Mouse (Mus musculus) layer of hippocampus, adult 9-11 months (tissue): ENCODE measurements around the gene Ddx23.

ENCODE experiments used
- DNase-seq: peaks from one replicate; pipeline ENCODE4 v3.0.0; 2022

Ddx23 gene

DNA sequence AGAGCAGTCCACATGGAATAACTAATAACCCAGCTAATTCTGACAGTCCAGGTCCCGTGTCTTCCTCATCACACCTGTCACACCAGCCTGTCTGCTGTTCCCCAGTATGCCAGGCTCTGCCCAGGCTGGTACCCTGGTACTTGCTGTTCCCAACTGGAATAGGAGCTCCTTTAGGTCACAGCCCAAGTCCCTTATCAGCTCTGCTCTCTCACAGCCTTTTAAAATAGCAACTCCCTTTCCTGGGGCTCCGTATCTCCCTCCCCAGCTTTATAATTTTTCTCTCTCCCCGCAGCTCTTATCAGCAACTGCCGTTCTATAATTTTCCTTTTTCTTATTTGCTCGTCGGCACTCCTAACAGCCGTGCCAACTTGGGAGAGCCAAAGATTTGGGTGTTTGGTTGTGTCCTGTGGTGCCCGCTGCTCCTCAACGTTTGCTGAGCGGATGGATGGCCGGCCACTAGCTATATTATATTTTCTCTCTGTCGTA, 56.6 kb downstream of the Ddx23 start:
- DNase-seq, result no peak

DNA sequence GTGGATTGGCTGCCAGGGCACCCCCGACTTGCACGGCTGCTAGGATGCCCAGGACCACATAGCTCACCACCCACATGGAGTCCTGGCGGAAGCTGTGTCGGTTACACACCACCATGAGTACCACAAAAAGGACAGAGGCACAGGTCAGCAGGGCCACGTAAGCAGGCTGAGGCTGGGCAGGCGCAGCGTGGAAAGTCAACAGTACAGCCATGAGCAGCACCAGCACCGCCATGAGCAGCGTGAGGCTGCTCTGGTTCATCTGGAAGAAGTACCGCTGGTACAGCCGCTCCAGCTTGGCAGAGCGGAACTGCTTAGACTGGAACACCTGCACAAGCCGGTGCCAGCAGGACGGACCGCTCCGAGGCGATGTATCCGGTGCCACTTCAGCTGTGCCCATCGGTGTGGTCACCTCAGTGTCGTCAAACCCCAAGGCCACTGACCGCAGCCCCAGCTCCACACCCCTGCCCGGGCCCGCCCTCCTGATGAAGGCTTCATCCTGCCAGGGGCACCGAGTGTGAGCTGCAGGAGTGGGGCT, 58.6 kb downstream of the Ddx23 start:
- DNase-seq, result no peak

DNA sequence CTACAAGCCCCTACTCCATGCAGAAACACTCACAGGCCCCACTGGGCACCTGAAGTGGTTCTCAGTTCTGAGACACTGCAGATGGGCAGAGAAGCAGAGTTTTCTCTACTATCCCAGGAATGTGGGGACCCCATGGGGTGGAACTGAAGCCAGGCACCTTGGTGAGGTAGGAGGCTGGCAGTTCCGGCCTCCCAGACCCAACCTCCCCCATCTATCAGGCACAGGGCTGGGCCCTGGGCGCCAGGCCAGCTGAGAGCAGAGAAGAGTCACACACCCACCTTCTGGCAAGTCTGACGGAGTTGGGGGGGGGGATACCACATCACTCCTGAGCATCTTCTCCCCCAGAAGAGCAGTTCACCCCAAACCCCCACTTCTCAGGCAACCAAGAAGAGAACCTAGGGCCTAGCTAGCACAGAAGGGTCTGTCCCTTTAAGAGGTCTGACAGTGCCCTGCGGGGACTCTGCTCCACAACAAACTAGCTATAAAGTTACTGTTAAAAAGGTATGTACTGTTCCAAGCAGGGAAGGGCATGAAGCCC, 59.7 kb downstream of the Ddx23 start:
- no peak for DNase-seq

DNA sequence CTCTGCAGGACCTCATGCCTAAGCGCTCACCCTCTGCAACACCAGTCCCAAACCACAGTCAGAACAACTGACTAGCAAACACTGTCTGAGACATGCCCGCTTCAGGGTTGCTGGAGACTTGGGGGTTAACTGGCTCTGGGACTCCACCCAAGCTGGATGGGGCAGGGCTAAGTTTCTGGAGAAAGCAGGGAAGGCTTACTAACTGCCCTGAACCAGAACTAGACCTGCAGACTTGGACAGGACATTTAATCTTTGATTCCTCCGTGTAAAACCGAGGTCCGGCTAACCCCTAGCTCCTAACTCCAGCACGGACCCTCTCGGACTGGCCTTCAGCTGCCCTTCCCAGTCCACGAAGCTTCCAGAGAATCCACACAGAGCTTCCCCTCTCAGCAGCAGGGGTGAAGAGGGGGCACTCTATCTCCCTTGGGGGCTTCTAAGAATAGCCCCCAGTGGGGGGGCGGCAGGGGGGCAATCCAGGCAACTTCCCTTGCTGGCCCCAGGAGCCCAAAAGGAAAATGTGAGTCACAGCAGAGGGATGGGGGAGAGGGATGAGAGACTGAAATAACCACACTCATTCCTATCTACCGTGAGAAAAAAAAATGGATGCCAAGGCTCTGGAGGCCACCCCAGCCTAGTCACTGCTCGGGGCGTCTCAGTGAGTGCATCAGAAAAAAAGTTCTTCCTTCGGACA, 60.4 kb downstream of the Ddx23 start:
- no peak for DNase-seq

DNA sequence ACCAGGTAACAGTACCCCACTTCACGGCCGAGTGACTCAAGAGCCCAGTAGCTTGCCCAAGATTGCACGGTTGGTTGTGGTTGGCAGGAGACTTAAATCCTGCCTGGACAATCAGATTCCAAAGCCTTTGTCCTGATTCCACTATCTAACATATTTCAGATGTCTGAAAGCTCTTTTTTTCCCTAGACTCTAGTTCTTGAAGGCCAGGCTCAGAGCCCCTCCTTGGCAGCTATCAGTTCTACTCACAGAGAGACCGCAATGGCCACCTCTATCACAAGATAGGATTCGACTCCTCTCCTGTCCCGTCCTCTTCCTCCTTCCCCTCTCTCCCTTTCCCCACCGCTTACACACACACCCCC, 60.9 kb downstream of the Ddx23 start:
- DNase-seq, result no peak

DNA sequence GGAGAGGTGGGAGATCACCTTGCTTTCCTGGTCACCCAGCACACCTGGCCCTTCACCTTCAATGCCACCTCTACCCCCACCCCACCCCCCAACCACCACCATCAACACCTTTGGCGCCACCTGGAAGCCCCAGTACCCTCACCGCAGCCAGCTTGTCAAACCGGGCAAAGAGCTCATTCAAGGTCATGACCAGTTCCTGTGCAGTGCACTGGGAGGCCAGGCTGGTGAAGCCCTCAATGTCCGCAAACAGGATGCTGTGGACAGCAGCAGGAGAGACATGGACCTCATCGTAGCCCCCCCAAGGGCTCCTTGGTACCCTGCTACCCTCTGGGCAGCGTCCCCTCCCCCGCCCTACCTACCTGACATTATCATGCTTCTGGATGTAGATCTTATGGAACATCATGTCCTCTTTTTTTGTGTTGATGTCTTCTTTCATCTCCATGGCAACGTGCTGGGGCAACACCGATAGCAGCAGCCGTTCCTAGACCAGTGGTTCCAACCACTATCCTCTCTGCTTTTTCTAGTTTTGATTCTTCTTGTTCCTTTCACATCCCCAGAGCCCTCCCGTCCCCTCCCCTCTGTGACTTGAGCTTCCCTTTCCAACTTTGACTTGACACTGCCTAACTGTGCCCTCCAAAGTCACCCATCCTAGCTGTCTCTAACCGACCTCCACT, 62.5 kb downstream of the Ddx23 start:
- no peak for DNase-seq

DNA sequence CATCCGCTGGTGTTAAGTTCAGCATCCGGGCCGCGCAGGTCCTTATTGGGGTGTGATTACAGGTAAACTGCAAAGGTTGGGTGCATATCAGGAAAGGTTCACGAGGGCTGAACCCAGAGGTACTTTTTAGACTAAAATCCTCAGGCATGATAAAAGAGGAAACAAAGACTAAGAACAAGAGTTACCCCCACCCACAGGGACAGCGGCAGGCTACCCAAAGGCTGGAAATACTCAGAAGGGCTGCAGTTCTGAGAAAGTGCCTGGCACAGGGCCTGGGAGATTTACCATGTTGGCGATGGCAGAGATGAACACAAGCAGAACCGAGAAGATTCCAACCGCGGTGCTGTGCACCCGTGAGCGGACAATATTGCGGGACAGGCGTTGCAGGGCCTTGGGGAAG, 66.1 kb downstream of the Ddx23 start:
- no peak for DNase-seq
